Mouse (Mus musculus) common myeloid progenitor, adult 5-6 weeks (primary cell): ENCODE results near the gene Igf1r. TPM values are rescaled to one million over a fixed set of nuclear protein-coding genes. Genes with fewer than 3 reads are reported as not detected.

ENCODE experiments used
- ATAC-seq: replicated peaks from 2 replicates; pipeline ENCODE4 v1.8.0; 2016; ENCODE audit warnings: low read depth, mild to moderate bottlenecking, moderate TSS enrichment, inconsistent platforms; ENCODE audit not compliant: poor library complexity, severe bottlenecking
- total RNA-seq: library from RNA; stranded (forward); fragments of 200-1000, 187-1606 nt; gene quantifications from 2 replicates; pipeline ENCODE4 v1.2.3, GENCODE M21; 2017

Gene Igf1r
- total RNA-seq, 1 experiment from 2014 or later = 31.7 TPM

GRCm38 (mm10) chr7:68140041-68140807, 187.6 kb downstream of the Igf1r start:
- ATAC-seq = no peak

- ATAC-seq = peak; percentile 30; the same call in 1 of the 2 replicates
Measured at GRCm38 (mm10) chr7:68144266-68144665, 191.6 kb downstream of the Igf1r start.

DNA sequence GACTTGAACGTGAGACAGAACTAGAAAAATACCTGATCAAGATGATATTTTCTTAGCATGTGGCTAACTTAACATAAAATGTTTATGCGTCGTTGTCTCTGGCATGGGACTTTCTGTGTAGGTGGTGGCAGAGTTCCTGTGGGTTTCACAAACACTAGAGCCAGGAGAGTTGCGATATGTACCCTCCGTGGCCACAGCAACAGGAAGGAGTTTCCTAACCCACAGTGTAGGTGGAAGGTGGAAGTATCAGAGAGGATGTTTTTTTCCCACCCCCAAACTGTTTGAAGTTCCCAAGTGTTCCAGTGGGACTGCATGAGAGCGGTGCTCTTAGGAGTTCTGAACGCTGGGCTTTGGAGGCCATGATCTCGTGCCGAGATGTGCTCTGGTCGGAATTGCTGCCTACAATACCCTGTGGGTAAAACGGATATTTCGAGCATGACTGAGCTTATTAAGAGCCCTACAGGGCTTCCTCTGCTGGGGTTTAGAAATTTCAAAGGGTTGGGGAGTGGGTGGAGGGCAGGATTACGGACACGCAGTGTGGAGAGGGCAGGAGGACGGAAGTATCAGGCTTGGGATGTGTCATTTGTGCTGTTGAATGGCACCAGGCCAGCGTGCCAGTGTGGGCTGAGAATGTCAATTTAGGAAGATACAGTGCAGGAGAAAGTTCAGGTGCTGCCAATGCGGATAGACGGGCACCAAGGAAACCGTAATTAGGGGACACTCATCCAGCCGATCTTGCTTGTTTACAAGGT, 195.8 kb downstream of the Igf1r start:
- ATAC-seq = peak; percentile 64

DNA sequence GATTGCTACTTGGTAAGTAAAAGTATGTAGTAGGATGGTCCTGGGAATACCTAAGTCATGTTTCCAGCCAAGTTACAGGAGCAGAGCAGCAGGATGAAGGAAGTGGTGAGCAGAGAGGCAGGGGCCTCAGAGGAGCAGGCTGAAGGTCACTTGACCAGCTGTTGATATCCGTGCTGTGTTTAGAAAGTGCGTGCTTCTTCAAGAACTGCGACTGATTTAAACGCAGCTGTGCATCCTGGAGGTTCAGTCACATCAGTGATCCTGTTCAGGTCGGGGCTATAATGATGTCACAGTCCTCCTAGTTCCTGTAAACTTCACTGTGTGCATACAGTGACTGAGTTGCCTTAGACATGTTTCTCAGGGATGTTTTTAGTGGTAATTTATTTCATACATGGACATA, 199.3 kb downstream of the Igf1r start:
- ATAC-seq = no peak

- ATAC-seq = no peak
Measured at GRCm38 (mm10) chr7:68152458-68152857, 199.8 kb downstream of the Igf1r start.

DNA sequence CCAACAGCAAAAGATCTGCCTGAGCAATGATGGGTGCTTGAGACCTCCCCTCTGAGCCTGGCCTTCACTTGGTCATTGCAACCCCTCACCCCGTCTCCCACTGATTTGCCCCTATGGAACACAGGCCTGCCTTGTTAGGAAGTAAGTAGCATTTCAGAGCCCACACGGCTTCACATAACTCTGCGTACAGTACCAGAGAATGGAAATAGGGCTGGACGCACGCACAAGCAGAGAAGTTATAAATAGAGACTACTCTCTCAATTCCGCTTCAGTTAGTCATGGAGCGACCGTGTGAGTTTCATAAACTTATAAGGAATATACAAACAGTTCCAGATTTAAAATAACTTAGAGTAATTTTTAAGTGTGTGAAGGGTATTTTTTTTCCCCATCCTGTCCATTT, 200.6 kb downstream of the Igf1r start:
- no peak for ATAC-seq

DNA sequence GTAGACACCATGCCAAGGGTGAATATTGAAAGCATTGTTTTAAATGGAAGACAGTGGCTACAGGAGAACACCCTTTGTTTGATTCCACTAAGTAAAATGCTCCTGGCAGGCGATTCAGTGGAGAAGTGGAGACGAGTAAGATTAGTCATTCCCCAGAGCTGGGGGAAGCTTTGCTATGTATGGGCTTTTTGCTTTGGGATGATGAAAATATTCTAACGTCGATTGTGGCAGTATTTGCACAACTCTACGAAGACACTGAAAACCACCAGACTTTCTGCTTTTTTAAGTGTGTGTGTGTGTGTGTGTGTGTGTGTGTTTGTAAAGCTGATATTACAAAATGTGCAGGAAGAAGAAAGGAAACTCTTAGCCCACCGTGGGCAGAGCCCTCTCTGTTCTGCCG, 202.0 kb downstream of the Igf1r start:
- peak; percentile 30; the same call in 1 of the 2 replicates for ATAC-seq

DNA sequence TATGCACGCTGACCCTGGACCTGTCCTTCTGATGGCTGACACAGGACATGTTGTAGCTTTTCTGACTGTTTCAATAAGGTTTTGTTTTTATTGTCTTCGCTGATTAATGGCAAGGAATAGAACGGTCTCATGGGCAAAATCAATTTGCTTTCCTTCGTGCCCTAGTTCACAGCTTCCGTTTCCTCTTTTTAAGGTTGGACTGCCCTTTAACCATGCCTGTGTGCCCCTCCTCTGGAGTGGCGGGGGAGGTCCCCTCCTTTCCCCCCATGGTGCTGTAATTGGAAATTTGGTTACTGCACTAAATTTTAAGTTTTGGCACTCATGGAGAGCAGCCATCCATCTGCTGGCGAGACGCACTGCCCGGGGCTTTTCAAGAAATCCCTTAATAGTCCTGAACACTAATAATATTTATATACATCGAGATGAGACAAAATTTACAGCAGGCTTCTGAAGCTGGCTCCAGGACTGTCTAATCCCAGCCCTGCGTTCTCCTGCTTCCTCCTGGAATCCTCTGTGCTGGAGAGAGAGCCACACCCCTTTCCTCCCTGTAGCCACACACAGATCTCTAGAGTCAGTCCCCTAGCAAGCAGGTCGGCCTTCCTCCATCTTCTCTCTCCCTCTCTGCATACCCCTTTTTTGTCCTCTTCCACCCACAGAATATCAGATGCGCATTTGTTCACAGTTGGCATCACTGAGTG, 207.6 kb downstream of the Igf1r start:
- peak; percentile 61 for ATAC-seq

DNA sequence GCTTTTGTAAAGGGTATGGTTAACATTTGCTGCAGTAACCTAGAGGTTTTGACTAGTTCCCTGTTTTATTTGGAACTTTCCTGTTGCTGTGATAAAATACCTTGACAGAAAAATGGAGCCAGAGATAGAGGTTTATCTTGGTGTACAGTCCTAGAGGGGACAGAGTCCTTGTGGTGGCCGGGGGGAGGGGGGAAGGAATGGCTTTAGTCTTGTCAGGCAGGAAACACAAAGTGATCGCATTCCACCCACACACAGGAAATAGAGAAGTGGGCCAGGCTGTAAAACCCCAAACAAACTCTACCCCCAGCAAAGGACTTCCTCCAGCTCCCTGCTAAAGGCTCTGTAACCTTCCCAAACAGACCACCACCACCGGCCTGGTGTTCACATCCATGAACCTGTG, 211.4 kb downstream of the Igf1r start:
- ATAC-seq = peak; percentile 78

DNA sequence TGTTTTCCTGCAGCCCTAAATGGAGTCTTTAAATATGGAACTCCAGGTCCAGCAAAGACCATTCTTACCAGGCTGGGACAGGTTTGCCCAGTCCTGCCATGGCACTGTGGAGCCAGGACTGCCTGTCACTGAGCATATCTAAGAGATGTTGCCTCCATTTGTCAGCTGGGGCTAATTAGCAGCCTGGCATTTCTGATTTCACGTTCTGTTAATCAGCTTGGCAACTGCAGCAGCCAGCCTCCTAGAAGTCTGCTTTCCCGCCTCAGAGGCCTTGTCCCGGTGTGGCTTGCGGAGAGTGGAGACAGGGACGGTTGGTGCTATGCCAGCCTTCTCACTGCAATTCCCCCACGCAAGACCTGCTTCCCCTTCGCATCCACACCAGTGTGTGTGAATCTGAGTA, 220.1 kb downstream of the Igf1r start:
- ATAC-seq = no peak

- ATAC-seq = no peak
Measured at GRCm38 (mm10) chr7:68179672-68180071, 227.0 kb downstream of the Igf1r start.

DNA sequence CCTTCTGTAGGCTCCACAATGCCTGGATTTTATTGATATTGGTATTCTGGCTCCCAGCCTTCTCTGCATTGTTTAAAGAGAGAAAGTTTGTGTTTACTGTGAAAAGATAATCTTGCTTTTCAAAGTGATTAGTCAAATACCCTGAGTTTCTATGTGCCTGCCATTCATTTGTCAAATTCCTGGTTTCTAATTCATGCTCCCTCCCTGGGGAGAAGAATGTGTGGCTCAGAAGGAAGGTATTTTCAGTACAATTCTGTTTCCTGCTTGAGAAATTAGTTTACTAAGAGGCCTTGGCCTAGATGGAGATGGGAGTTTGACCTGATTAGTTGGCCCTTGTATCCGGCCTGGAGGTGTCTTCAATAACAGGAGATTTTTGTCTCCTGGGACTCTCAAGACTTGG, 228.5 kb downstream of the Igf1r start:
- no peak for ATAC-seq

DNA sequence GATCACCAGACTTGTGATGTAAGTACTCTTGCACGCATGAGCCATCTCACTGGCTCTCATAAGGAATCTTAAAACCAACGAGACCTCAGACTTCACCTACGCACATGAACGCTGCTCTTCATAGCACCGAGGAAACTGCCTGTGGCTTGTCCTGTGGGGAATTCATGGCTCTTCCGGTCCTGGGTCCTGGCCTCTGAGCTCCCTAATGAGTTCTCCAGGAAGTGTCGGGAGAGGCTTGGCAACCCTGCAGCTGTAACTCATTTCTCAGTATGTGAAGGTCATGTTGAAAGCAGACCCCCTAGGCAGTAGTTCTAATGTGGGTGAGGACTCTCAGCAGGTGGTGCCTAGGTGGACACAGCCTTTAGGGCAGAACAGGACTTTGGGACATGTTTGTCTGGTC, 229.4 kb downstream of the Igf1r start:
- ATAC-seq = no peak

DNA sequence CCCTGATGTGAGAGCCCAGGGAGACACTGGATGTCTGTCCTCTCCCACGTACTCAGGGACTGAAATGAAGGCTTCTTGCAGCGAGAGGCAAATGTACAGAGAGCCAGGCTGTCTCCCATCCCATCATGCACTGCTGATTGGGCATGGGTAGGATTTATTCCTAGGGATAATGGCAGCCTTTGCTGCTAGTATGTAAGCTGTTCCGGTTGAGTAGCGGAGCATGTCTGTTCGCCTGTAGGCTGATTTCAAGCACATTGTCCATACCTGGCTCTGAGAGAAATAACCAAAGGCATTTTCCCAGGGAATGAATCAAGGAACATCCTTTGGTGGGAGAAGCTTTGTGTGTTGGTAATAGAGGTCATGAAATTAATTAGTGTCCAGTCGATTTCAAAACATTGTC, 230.1 kb downstream of the Igf1r start:
- no peak for ATAC-seq

DNA sequence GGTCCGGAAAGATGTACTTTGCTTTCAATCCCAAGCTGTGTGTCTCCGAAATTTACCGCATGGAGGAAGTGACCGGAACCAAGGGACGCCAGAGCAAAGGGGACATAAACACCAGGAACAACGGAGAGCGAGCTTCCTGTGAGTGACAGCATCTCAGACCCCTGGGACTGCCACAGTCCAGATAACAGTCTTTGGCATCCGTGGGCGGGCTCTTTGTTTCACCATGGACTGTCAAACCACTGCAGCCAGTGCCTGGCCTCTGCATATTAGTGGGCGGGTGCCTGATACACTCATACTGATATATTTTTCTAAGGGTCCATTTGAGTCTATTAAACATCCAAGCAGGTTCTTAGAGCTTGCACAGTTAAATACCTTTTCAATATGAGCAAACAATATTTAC, 230.8 kb downstream of the Igf1r start:
- ATAC-seq = peak; percentile 60

DNA sequence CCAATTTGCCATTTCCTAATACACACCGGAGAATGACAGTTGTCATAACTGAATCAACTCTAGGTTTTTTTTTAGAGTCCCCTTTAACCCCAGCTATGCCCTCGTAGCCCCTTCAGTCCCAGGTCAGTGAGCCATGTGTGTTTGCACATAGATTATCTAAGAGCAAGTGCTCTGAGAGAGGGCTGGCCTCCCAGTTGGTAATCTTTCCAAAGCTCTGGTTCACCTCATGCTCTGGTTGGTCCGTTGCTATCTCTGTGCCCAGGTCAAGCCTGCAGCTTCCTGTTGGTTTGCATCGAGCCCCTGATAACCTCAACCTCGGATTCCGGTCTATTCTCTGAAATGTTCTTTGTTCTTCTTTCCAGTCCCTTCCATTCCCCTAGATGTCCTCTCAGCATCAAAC, 236.6 kb downstream of the Igf1r start:
- peak; percentile 90 for ATAC-seq

- peak; percentile 7 for ATAC-seq
Measured at GRCm38 (mm10) chr7:68189691-68190456, 237.2 kb downstream of the Igf1r start.

DNA sequence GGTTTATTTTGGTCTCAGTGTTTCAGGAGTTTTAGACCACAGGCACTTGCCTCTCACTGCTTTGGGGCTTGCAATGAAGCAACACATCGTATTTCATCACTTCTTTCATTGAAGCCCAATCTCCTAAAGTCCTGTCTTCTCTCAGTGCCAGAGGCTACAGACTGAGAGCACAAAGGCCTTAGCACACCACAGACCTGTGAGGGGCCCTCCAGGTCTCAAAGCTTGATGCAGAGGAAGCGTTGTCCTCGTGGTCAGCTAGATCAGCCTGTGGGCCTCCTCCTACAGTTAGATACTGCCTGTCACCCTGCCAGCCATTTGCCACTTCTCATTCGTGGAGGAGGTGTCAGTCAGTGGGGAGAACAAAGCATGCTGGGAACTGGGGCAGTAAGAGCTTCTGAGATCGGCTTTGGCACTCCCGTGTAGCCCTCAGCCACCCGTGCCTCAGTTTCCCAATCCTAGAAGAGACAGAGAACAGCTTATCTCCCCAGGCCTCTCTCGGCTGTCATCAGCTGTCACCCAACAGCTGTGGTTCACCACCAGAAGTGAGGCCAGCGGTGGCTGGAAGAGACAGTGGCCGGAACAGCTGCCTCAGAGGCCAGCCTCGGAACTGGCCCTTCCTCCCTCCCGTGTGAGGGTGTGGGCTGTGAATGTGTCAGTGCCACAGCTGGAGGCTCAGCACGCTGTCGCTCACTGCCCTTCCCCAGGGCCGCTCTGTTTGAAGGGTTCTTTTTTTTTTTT, 241.5 kb downstream of the Igf1r start:
- peak; percentile 40 for ATAC-seq

DNA sequence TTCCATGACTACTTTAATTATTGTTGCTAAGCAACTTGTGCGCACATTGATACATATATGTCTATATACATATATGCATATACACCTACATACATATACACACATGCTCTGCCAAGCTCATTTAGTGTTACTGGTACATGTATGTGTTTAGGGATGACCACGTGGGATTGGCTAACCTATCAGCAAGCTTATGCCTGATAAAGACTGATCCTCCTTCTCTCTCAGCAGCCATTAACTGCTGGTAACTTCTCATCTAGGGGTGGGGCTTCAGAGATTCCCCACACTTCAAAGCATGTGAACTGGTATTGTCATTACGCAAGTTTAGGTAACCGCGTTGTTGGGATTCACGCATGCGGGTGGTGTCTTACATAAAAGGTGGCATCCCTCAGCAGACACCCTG, 247.0 kb downstream of the Igf1r start:
- ATAC-seq = no peak
